Mouse (Mus musculus) forebrain, embryonic 16.5 days (tissue): Measurements from ENCODE around the gene Ceacam1. TPM values are rescaled to one million over a fixed set of nuclear protein-coding genes. Genes with fewer than 3 reads are reported as not detected.
A peak's percentile ranks its signal among the peaks of the same experiment; 100 is the strongest.
"Not testable (repeated sequence)": the region's sequence is repeated elsewhere in the genome, so short reads cannot be mapped to it uniquely, and the experiment has no call there.

Source experiments
- ATAC-seq: fragments of 200-750 bp; cut with Nextera tagmentation; 2 replicates; pipeline ENCODE4 v1.8.0; 2017; ENCODE audit warnings: mild to moderate bottlenecking, moderate library complexity
- H3K27ac ChIP-seq: fragments of 300-500 bp; sonication (generic); 2 replicates; pipeline ENCODE4 v1.5.1; 2014; ENCODE audit warnings: low read length, control low read depth
- H3K27me3 ChIP-seq: fragments of 300-500 bp; sonication (generic); replicated peaks from 2 replicates; pipeline ENCODE4 v1.6.1; 2014; ENCODE audit warnings: low read length; ENCODE audit not compliant: control insufficient read depth, insufficient read depth
- H3K36me3 ChIP-seq: fragments of 300-500 bp; sonication (generic); 2 replicates; pipeline ENCODE4 v1.6.1; 2014; ENCODE audit not compliant: control insufficient read depth, insufficient read depth
- H3K4me1 ChIP-seq: fragments of 300-500 bp; sonication (generic); replicated peaks from 2 replicates; pipeline ENCODE4 v1.6.1; 2014; ENCODE audit warnings: low read length; ENCODE audit not compliant: control insufficient read depth, insufficient read depth
- H3K4me2 ChIP-seq: fragments of 300-500 bp; sonication (generic); 2 replicates; pipeline ENCODE4 v1.6.1; 2014; ENCODE audit warnings: mild to moderate bottlenecking, low read length, control low read depth
- H3K4me3 ChIP-seq: fragments of 300-500 bp; sonication (generic); replicated peaks from 2 replicates; pipeline ENCODE4 v1.5.1; 2014; ENCODE audit warnings: mild to moderate bottlenecking, low read length, control low read depth
- H3K9ac ChIP-seq: fragments of 300-500 bp; sonication (generic); replicated peaks from 2 replicates; pipeline ENCODE4 v1.6.1; 2014; ENCODE audit warnings: low read depth, low read length, control low read depth
- H3K9me3 ChIP-seq: fragments of 300-500 bp; sonication (generic); 2 replicates; pipeline ENCODE4 v1.6.1; 2016; ENCODE audit warnings: low read length; ENCODE audit not compliant: control insufficient read depth
- WGBS: fragments of 180-500 bp; shearing (Covaris S2); extraction: QIAGEN DNeasy Blood & Tissue Kit; methylation state at CpG from one replicate; pipeline ENCODE4 v1.1.7; 2014; 5-methylcytosine and 5-hydroxymethylcytosine counted together
- polyA plus RNA-seq: library from polyadenylated mRNA; unstranded; fragments of >200 nt; fragmentation: Nextera tagmentation; extraction: Ambion mirVana; gene quantifications from 2 replicates; pipeline ENCODE4 v1.2.1, GENCODE M21; 2015

The Ceacam1 gene
- polyA plus RNA-seq: 0.96 and 1.1 TPM in 2 replicates

- H3K4me1 ChIP-seq, H3K27me3 ChIP-seq, H3K27ac ChIP-seq, ATAC-seq, H3K9ac ChIP-seq, H3K9me3 ChIP-seq, H3K4me3 ChIP-seq, H3K36me3 ChIP-seq, H3K4me2 ChIP-seq: not testable (repeated sequence)
- WGBS: 40% methylated on average over 5 of the region's 5 CpGs
These were observed at the start of gene Ceacam1 for GRCm38 (mm10) chr7:25477091-25477751. Ceacam1 (minus strand) TSS chr7:25477603.

- H3K27ac ChIP-seq, H3K4me2 ChIP-seq, H3K4me3 ChIP-seq, H3K4me1 ChIP-seq, H3K27me3 ChIP-seq, H3K9me3 ChIP-seq, H3K9ac ChIP-seq, H3K36me3 ChIP-seq: not testable (repeated sequence)
- peak; percentile 88 for ATAC-seq
- WGBS: 11% methylated on average over 2 of the region's 5 CpGs
These were observed 38.8 kb upstream of the Ceacam1 start for GRCm38 (mm10) chr7:25516070-25516777.

- not testable (repeated sequence) for H3K27me3 ChIP-seq, H3K36me3 ChIP-seq, H3K9ac ChIP-seq, H3K9me3 ChIP-seq, H3K4me2 ChIP-seq, H3K4me1 ChIP-seq, H3K4me3 ChIP-seq, H3K27ac ChIP-seq
- peak; percentile 94 for ATAC-seq
- 6% methylated on average over 1 of the region's 1 CpGs for WGBS
These were observed 38.3 kb upstream of the Ceacam1 start for GRCm38 (mm10) chr7:25515667-25516066.

- no peak for ATAC-seq
- Histone ChIP-seq H3K27ac (no peak overlapping the region), H3K36me3 (no peaks in the 10 kb centered on the region), H3K4me3 (no peak overlapping the region), H3K27me3 (no peaks in the 10 kb centered on the region), H3K4me2 (no peak overlapping the region), H3K4me1 (peaks cover 3% of the 10 kb centered on the region; the same call in 1 of the 2 replicates), H3K9me3 (no peaks in the 10 kb centered on the region), H3K9ac (no peak overlapping the region)
- 77% methylated on average over 3 of the region's 3 CpGs for WGBS
These were observed 32.5 kb upstream of the Ceacam1 start for GRCm38 (mm10) chr7:25509925-25510324.

GRCm38 (mm10) chr7:25494649-25495048 lies 17.2 kb upstream of the Ceacam1 start:
- Histone ChIP-seq H3K4me2 (no peak overlapping the region), H3K9ac (no peak overlapping the region), H3K27ac (no peak overlapping the region), H3K4me1 (no peaks in the 10 kb centered on the region), H3K9me3 (no peaks in the 10 kb centered on the region), H3K4me3 (no peak overlapping the region), H3K36me3 (no peaks in the 10 kb centered on the region), H3K27me3 (no peaks in the 10 kb centered on the region)
- ATAC-seq: no peak
- WGBS: 100% methylated on average over 1 of the region's 1 CpGs

GRCm38 (mm10) chr7:25490698-25491097 lies 13.3 kb upstream of the Ceacam1 start:
- H3K36me3 ChIP-seq, H3K27me3 ChIP-seq, H3K4me2 ChIP-seq, H3K27ac ChIP-seq, ATAC-seq, H3K9ac ChIP-seq, H3K4me1 ChIP-seq, H3K4me3 ChIP-seq, H3K9me3 ChIP-seq: not testable (repeated sequence)
- WGBS: no CpG with 5 or more reads among the region's 1 CpGs

GRCm38 (mm10) chr7:25489382-25489781 lies 12.0 kb upstream of the Ceacam1 start:
- not testable (repeated sequence) for H3K4me1 ChIP-seq, H3K4me3 ChIP-seq, H3K4me2 ChIP-seq, H3K27me3 ChIP-seq, H3K9me3 ChIP-seq, H3K9ac ChIP-seq, ATAC-seq, H3K36me3 ChIP-seq, H3K27ac ChIP-seq
- 95% methylated on average over 3 of the region's 3 CpGs for WGBS

GRCm38 (mm10) chr7:25486186-25486585 lies 8.8 kb upstream of the Ceacam1 start:
- 10% methylated on average over 1 of the region's 1 CpGs for WGBS
- Histone ChIP-seq H3K4me1 (no peaks in the 10 kb centered on the region), H3K9me3 (no peaks in the 10 kb centered on the region), H3K27me3 (no peaks in the 10 kb centered on the region), H3K4me3 (no peak overlapping the region), H3K4me2 (no peak overlapping the region), H3K27ac (no peak overlapping the region), H3K36me3 (no peaks in the 10 kb centered on the region), H3K9ac (no peak overlapping the region)
- no peak for ATAC-seq

- ATAC-seq: no peak
These were observed 7.7 kb upstream of the Ceacam1 start for GRCm38 (mm10) chr7:25485061-25485460.

More at GRCm38 (mm10) chr7:25485061-25485460, 7.7 kb upstream of the Ceacam1 start:
- 75% methylated on average over 5 of the region's 5 CpGs for WGBS
- no peak overlapping the region for H3K9ac ChIP-seq
- H3K27ac ChIP-seq: no peak overlapping the region
- no peaks in the 10 kb centered on the region for H3K4me1 ChIP-seq
- no peak overlapping the region for H3K4me2 ChIP-seq
- no peak overlapping the region for H3K4me3 ChIP-seq
- H3K27me3 ChIP-seq: no peaks in the 10 kb centered on the region
- no peaks in the 10 kb centered on the region for H3K36me3 ChIP-seq
- no peaks in the 10 kb centered on the region for H3K9me3 ChIP-seq
